Mouse (Mus musculus) heart, embryonic 15.5 days (tissue): Measurements from ENCODE around the gene Zfp385a. TPM values are rescaled to one million over a fixed set of nuclear protein-coding genes. Genes with fewer than 3 reads are reported as not detected.

ENCODE experiments used
- ATAC-seq: fragments of 200-750 bp; cut with Nextera tagmentation; replicated peaks from 2 replicates; pipeline ENCODE4 v1.8.0; 2017; ENCODE audit warnings: low read depth, moderate TSS enrichment; ENCODE audit not compliant: insufficient number of reproducible peaks, insufficient read depth, low FRiP score
- H3K27ac ChIP-seq: fragments of 300-500 bp; sonication (generic); 2 replicates; pipeline ENCODE4 v1.5.1; 2015; ENCODE audit warnings: mild to moderate bottlenecking, inconsistent platforms
- H3K27me3 ChIP-seq: fragments of 300-500 bp; sonication (generic); 2 replicates; pipeline ENCODE4 v1.6.1; 2015; ENCODE audit warnings: inconsistent platforms
- H3K36me3 ChIP-seq: fragments of 300-500 bp; sonication (generic); 2 replicates; pipeline ENCODE4 v1.6.1; 2015; ENCODE audit warnings: mild to moderate bottlenecking, inconsistent platforms
- H3K4me1 ChIP-seq: fragments of 300-500 bp; sonication (generic); replicated peaks from 2 replicates; pipeline ENCODE4 v1.6.1; 2015; ENCODE audit warnings: inconsistent platforms
- H3K4me2 ChIP-seq: fragments of 300-500 bp; sonication (generic); 2 replicates; pipeline ENCODE4 v1.6.1; 2015; ENCODE audit warnings: inconsistent platforms, mild to moderate bottlenecking, moderate library complexity
- H3K4me3 ChIP-seq: fragments of 300-500 bp; sonication (generic); 2 replicates; pipeline ENCODE4 v1.5.1; 2015; ENCODE audit warnings: mild to moderate bottlenecking, inconsistent platforms
- H3K9ac ChIP-seq: fragments of 300-500 bp; sonication (generic); 2 replicates; pipeline ENCODE4 v1.6.1; 2015; ENCODE audit warnings: mild to moderate bottlenecking, inconsistent platforms
- H3K9me3 ChIP-seq: fragments of 300-500 bp; sonication (generic); replicated peaks from 2 replicates; pipeline ENCODE4 v1.6.1; 2016; ENCODE audit warnings: inconsistent platforms
- WGBS: fragments of 180-500 bp; shearing (Covaris S2); methylation state at CpG from one replicate; pipeline ENCODE4 v1.1.7; 2015; ENCODE audit warnings: mixed read lengths; 5-methylcytosine and 5-hydroxymethylcytosine counted together
- polyA plus RNA-seq: library from polyadenylated mRNA; unstranded; fragments of >200 nt; fragmentation: Nextera tagmentation; extraction: Ambion mirVana; gene quantifications from 2 replicates; pipeline ENCODE4 v1.2.1, GENCODE M21; 2015

The Zfp385a gene
- polyA plus RNA-seq, 1 experiment from 2014 or later, result 5.9 TPM

DNA sequence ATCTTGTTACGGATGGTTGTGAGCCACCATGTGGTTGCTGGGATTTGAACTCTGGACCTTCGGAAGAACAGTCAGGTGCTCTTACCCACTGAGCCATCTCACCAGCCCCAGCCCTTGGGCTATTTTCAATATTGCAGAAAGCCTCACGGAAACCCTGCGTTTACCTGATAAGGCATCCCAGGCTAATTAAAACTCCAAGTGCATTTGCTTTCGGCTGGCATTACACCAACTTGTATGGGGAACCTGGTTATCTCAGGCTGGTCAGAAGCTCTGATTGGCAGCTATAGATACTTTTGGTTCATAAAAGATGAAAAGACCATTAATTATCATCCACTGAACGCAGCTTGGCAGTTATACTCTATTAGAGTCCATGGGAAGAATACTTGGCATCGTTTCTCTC is 22.4 kb upstream of the Zfp385a start:
- 59% methylated on average over 6 of the region's 7 CpGs for WGBS
- no peak overlapping the region for H3K9ac ChIP-seq
- peak overlapping the region; percentile 38 for H3K27ac ChIP-seq

DNA sequence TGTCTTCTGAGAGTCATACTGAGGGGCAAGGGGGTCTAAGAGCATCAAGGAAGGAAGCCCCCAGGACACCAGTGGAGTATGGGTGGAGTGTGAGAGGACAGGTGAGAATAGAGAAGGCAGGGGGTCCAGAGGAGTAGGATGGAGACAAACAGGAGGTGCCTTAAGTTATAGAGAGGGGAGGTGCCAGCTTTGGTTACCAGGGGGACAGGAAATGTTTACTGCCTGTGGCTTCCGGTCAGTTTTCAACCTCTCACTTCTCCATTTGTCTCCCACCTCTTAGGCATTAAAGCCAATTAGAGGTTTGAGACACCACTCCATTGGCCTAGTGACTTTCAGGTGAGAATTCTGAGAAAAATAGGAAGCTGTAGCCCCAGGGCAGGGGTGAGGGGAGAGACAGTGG is 21.4 kb upstream of the Zfp385a start:
- H3K27ac ChIP-seq, result peak overlapping the region; percentile 44
- ATAC-seq, result no peak
- H3K4me2 ChIP-seq, result no peak overlapping the region

More for the DNA sequence above, 22.4 kb upstream of the Zfp385a start:
- Histone ChIP-seq H3K4me2 (no peak overlapping the region), H3K36me3 (0 out of 2 replicates have a peak, but pooled peaks cover 2% of the 10 kb centered on the region), H3K27me3 (no peaks in the 10 kb centered on the region), H3K4me1 (peaks cover 74% of the 10 kb centered on the region), H3K4me3 (no peak overlapping the region), H3K9me3 (no peaks in the 10 kb centered on the region)
- ATAC-seq, result no peak

DNA sequence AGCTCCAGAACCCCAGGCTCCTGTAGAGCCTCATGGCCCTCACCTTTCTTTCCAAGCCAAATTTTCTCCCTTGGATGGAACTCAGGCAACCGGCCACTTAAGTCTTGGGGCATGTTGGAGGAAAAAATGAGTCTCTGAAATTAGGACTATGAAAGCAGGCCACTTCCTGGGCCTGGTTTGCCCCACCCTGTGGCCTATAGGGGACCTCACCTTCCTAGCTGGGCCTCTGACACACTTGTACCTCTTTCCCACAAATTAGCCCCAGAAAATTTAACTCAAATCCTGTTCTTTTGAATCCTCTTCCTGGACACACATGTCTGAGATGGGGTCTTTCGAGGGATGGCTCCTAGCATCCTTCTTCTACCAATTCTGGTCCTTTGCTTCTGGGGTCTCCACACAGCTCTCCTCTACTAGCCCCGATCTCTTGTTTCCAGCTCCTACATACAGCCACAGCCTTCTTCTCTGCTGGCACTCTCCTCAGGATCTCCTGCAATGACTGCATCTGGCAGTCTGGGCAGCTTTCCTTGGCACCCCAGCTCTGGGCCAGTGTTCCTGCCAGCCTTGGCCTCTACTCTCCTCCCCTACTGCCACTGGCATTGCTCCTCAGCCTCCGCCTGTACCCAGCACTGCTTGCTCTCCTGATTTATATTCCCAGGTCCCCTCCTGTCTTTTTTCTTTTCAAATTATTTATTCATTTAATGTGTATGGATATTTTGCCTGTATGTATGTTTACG is 20.1 kb upstream of the Zfp385a start:
- peaks cover 19% of the 10 kb centered on the region; the same call in 1 of the 2 replicates for H3K36me3 ChIP-seq
- H3K4me2 ChIP-seq, result no peak overlapping the region

More for the DNA sequence above, 21.4 kb upstream of the Zfp385a start:
- Histone ChIP-seq H3K4me1 (peaks cover 78% of the 10 kb centered on the region), H3K4me3 (no peak overlapping the region), H3K36me3 (peaks cover 10% of the 10 kb centered on the region; the same call in 1 of the 2 replicates), H3K9me3 (no peaks in the 10 kb centered on the region), H3K9ac (peak overlapping the region; percentile 1; the same call in 1 of the 2 replicates), H3K27me3 (no peaks in the 10 kb centered on the region)
- 34% methylated on average over 1 of the region's 1 CpGs for WGBS

DNA sequence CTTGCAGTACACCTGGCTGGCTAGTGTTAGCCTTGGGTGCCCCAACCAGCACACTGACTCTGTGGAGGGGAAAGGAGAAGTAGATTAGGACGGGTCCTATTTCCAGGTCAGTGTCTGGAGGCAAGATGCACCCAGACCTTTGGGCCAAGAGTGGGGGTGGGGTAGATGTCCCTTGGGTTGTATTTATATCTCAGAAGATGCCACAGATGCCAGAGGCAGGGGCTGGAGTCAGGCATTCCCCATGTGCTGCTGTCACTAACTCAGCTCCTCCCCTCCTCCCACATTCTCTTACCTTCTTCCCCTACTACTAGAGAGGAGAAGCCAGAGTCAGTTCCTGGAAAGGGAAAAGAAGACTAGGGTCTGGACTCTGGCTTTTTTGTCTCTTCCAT is 19.2 kb upstream of the Zfp385a start:
- H3K27ac ChIP-seq, result peak overlapping the region; percentile 92
- peaks cover 84% of the 10 kb centered on the region for H3K4me1 ChIP-seq
- H3K27me3 ChIP-seq, result no peaks in the 10 kb centered on the region
- H3K4me2 ChIP-seq, result peak overlapping the region; percentile 47
- no peaks in the 10 kb centered on the region for H3K9me3 ChIP-seq
- no peak overlapping the region for H3K9ac ChIP-seq
- H3K4me3 ChIP-seq, result no peak overlapping the region
- peaks cover 23% of the 10 kb centered on the region for H3K36me3 ChIP-seq
- WGBS, result 29% methylated on average over 1 of the region's 1 CpGs
- ATAC-seq, result peak; percentile 48

More for the DNA sequence above, 20.1 kb upstream of the Zfp385a start:
- Histone ChIP-seq H3K9ac (peak overlapping the region; percentile 2; the same call in 1 of the 2 replicates), H3K27ac (peak overlapping the region; percentile 92), H3K4me3 (no peak overlapping the region), H3K9me3 (no peaks in the 10 kb centered on the region), H3K4me1 (peaks cover 85% of the 10 kb centered on the region), H3K27me3 (no peaks in the 10 kb centered on the region)
- no peak for ATAC-seq
- 84% methylated on average over 5 of the region's 5 CpGs for WGBS

DNA sequence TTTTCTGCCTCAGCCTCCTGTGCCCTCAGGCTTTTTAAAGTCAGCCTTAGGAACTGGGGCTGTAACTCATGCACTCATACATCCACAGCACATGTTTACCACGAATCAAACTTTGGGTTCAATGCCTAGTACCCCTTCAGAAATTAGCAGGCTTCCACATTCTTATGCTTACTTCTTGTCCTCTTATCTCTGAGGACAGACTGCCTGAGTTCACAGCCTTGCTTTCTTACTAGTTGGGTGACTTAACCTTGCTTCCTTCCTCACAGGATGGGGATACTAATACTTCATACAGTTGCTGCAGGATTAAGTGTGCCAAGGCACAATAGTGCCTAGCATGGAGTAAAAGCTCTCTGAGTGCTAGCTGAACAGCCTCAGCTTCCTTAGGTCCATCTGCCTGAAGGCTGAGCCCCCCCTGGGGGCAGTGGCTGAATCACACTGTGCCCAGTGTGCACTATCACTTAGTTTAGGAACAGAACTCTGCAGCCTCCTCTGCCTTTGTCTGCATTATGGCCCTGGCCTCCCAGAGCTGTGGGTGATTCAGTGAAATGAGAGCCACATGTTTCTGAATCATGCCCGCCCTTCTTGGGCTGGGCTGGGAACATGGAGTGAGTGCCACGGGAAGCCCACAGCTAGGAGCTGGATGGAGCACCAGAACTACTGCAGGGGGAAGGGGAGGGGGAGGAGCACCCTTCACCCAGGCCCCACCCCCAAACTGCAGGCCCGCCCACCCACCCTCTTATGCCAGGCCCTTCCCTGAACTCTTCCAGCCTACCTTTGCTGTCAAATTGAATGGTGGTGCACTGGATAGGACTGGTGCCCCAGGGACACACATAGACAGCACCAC is 18.6 kb upstream of the Zfp385a start:
- Histone ChIP-seq H3K4me3 (no peak overlapping the region), H3K9me3 (no peaks in the 10 kb centered on the region), H3K27me3 (no peaks in the 10 kb centered on the region), H3K36me3 (peaks cover 29% of the 10 kb centered on the region), H3K27ac (peak overlapping the region; percentile 92), H3K9ac (no peak overlapping the region), H3K4me2 (peak overlapping the region; percentile 47), H3K4me1 (peaks cover 80% of the 10 kb centered on the region)
- peak; percentile 44 for ATAC-seq
- 20% methylated on average over 4 of the region's 4 CpGs for WGBS

DNA sequence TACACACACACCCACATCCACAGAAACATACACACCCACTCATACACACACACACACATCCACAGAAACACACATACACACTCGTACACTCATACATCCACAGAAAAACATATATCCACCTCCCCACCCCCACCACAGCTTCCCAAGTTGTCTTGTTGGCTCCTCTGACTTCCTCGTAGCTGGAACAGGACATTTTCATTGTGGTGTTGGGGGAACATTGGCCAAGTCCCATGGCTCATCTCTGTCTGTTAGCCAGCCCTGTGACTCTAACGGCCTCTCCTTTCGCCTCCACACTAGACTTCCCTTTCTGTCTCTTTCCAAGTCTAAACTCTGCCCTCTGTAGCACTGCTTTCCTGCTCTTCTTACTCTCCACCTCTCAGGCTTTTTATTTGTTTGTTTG is 17.9 kb upstream of the Zfp385a start:
- no peak for ATAC-seq
- H3K9me3 ChIP-seq, result no peaks in the 10 kb centered on the region
- H3K27me3 ChIP-seq, result no peaks in the 10 kb centered on the region
- WGBS, result 70% methylated on average over 4 of the region's 4 CpGs
- no peak overlapping the region for H3K4me2 ChIP-seq
- H3K4me3 ChIP-seq, result no peak overlapping the region
- H3K4me1 ChIP-seq, result peaks cover 81% of the 10 kb centered on the region
- peak overlapping the region; percentile 92 for H3K27ac ChIP-seq
- no peak overlapping the region for H3K9ac ChIP-seq
- peaks cover 32% of the 10 kb centered on the region for H3K36me3 ChIP-seq

DNA sequence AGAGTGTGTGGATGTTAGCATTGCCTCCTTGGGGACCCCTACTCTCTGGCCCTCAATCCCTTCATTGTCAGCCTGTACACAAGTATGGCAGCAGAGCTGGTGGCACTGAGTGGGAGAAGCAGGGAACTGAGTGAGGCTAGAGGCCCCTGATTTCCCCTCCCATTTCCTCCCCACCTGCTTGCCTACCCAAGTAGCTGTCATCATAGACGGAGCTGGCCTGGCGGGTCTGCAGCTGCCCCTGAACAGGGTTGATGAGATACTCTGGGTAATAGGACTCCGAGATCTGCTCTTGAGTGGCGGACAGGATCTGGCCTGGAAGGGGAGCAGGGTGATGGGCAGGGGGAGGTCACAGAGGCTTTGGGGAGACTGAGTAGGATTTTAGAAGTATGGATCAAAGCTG is 16.2 kb upstream of the Zfp385a start:
- Histone ChIP-seq H3K4me3 (no peak overlapping the region), H3K9ac (peak overlapping the region; percentile 1), H3K9me3 (no peaks in the 10 kb centered on the region), H3K4me2 (no peak overlapping the region), H3K27me3 (no peaks in the 10 kb centered on the region), H3K27ac (peak overlapping the region; percentile 92), H3K36me3 (peaks cover 49% of the 10 kb centered on the region), H3K4me1 (peaks cover 66% of the 10 kb centered on the region)
- WGBS, result 46% methylated on average over 4 of the region's 4 CpGs
- no peak for ATAC-seq

DNA sequence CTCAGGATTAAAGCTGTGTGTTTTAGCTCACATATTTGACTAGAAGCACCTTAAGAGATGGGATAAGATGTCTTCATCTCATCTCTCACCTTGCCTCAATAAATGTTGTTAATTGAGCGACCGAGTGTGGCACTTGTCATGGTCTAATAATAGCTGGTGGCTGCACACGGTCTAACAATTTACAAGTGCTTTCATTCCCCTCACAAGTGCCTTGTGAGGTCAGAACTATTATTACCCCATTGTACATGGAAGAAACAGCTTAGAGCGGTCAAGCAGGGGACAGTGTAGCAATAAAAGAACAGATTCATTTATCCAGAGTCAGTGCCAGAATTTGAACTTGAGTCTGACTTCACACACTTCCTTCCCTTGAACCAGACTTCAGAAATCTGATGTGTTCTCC is 15.5 kb upstream of the Zfp385a start:
- Histone ChIP-seq H3K9ac (peak overlapping the region; percentile 1; the same call in 1 of the 2 replicates), H3K27me3 (no peaks in the 10 kb centered on the region), H3K36me3 (peaks cover 56% of the 10 kb centered on the region), H3K4me1 (peaks cover 62% of the 10 kb centered on the region), H3K4me2 (peak overlapping the region; percentile 2; the same call in 1 of the 2 replicates), H3K27ac (peak overlapping the region; percentile 92), H3K9me3 (no peaks in the 10 kb centered on the region), H3K4me3 (no peak overlapping the region)
- 43% methylated on average over 4 of the region's 4 CpGs for WGBS
- ATAC-seq, result peak; percentile 72

DNA sequence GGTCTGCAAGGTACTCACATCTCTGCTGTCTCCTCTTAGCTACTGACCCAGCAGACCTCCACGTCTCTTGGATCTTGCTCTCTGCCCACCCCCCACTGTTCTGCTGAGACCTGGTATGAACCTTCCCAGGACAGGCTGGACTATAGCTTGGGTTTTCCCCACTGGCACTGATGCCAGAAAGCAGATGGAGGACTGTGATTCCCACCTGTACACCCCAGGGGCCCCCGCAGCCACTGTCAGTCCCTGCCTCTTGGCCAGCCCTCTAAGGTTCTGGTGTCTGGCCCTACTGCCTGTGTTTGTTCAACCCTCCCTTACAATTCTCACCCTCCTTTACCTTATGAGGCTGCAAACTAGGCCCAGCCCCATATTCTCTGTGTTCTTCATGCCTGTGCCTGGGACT is 14.8 kb upstream of the Zfp385a start:
- Histone ChIP-seq H3K9ac (no peak overlapping the region), H3K4me3 (no peak overlapping the region), H3K9me3 (no peaks in the 10 kb centered on the region), H3K36me3 (peaks cover 64% of the 10 kb centered on the region), H3K4me2 (no peak overlapping the region), H3K27ac (peak overlapping the region; percentile 92), H3K27me3 (no peaks in the 10 kb centered on the region), H3K4me1 (peaks cover 55% of the 10 kb centered on the region)
- ATAC-seq, result no peak
- 81% methylated on average over 2 of the region's 2 CpGs for WGBS

DNA sequence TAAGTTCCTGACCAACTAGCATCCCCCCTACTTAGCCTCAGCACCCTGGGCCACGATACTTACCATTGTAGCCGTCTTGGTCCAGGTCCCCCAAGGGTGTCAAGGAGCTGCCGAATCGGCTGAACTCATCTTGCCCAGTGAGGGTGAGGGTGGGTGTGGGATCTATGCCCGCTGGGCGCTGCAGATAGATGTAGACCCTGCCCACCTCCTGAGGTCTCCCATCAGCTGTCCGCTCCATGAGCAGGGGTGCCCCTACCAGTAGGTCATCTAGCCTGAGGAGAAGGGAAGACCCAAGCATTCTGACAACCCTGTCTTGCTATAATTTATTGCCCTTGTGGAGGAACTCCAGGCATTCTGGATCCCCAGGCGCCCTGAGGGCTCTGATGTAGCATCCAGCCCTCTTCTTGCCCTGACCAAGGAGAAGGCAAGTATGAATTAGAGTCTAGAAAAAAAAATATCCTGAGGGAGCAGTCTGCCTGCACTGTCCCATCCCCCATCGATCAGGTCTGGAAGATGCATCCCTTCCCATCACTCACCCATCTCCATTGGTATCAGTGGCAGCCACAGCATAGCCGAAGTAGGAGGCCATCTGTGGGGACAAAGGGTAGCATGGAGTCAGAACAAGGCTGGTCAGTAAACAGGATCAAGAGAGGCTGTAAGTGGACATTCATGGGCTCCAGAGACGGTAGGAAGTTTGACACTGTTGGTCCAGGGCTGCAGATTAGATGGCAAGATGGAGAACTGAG is 13.8 kb upstream of the Zfp385a start:
- H3K9ac ChIP-seq, result no peak overlapping the region
- peaks cover 45% of the 10 kb centered on the region for H3K4me1 ChIP-seq
- H3K27me3 ChIP-seq, result no peaks in the 10 kb centered on the region
- no peak for ATAC-seq
- WGBS, result 85% methylated on average over 11 of the region's 11 CpGs
- H3K4me3 ChIP-seq, result no peak overlapping the region
- H3K36me3 ChIP-seq, result peaks cover 74% of the 10 kb centered on the region
- no peak overlapping the region for H3K4me2 ChIP-seq
- 0 out of 2 replicates have a peak overlapping the region, but pooled peaks have one; percentile 11 for H3K27ac ChIP-seq
- H3K9me3 ChIP-seq, result no peaks in the 10 kb centered on the region

DNA sequence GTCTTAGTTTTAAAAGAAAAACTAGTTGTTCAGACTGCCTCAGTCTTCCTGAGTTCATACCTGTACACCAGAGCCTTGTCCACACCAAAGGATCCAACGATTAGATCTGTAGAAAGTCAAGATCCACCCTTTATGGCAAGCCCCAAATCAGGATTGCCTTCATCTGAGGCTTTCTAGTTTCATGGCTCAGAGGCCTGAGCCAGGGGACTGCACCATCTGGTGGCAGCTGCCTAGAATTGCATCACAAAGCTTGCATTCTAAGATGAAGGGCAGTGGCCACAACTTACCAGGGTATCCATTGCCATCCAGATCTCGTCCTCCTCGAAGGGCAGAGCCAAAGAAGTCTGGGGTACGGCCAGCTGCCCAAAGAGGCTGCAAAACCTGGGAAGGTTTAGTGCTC is 13.0 kb upstream of the Zfp385a start:
- H3K9me3 ChIP-seq, result no peaks in the 10 kb centered on the region
- peaks cover 37% of the 10 kb centered on the region for H3K4me1 ChIP-seq
- H3K27ac ChIP-seq, result 0 out of 2 replicates have a peak overlapping the region, but pooled peaks have one; percentile 11
- ATAC-seq, result no peak
- no peak overlapping the region for H3K4me3 ChIP-seq
- WGBS, result 43% methylated on average over 4 of the region's 4 CpGs
- H3K36me3 ChIP-seq, result peaks cover 82% of the 10 kb centered on the region
- no peak overlapping the region for H3K9ac ChIP-seq
- no peaks in the 10 kb centered on the region for H3K27me3 ChIP-seq
- H3K4me2 ChIP-seq, result no peak overlapping the region
